Mouse (Mus musculus) left cerebral cortex, adult 9 months (tissue): ENCODE data around the gene Stag1.

Experiments
- DNase-seq, 2 experiments: peaks; one replicate each; pipeline ENCODE4 v3.0.0; 2022; ENCODE audit warnings: low spot score in 2 of 2

The Stag1 gene

DNA sequence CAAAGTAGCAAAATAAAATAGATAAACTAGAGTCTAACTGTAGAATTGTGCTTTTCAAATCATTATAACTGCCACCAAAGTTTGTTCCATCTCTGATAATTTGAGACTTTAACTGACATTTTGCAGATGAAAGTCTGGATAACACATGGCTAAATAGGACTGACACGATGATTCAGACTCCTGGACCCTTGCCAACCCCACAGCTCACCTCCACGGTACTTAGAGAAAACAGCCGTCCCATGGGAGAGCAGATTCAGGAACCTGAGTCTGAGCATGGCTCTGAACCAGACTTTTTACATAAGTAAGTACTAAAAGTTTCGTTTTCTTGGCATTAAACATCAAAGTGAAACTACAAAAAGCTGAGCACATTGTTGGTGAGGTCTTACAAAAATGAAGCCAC lies 353.9 kb downstream of the Stag1 start:
- DNase-seq: no peak

DNA sequence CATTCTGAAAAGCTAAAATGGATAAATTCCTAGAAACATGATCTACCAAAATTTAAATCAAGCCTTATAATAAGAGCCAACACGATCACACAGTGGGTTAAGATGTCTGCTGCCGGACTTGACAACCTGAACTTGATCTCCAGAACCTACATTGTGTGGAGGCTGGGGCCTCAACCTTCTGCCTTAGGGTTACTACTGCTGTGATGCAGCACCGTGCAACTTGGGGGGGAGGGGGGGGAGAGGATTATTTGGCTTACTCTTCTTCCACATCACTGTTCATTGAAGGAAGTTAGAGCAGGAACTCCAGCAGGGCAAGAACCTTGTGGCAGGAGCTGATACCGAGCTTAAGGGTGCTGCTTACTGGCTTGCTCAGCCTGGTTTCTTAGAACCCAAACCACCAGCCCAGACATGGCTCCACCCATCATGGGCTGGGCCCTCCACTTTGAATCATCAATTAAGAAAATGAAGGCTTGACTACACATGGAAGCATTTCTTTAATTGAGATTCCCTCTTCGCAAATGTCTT lies 365.4 kb downstream of the Stag1 start:
- no peak for DNase-seq

DNA sequence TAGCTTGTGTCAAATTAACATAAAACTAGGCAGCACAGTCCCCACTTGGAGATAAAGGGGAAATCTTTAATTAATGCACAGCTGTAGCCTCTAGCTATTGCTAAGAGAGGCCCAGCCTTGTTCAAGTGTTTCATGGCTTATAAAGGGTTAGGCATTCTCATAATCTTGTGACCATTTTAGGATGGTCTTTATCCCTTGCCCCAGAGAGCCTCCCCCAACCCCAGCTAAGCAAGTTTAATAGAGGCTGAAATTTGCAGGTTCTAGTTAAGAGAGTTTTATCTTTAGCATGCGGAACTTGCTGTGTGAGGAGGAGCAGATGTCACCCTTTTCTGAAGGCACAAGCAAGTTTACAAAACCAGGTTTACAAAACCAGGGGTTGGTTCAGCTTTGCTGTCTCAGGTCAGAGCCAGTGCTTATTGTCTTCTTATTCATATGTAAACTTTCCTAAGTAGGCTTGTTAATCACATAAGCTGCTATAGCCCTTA lies 365.9 kb downstream of the Stag1 start:
- DNase-seq: no peak

DNA sequence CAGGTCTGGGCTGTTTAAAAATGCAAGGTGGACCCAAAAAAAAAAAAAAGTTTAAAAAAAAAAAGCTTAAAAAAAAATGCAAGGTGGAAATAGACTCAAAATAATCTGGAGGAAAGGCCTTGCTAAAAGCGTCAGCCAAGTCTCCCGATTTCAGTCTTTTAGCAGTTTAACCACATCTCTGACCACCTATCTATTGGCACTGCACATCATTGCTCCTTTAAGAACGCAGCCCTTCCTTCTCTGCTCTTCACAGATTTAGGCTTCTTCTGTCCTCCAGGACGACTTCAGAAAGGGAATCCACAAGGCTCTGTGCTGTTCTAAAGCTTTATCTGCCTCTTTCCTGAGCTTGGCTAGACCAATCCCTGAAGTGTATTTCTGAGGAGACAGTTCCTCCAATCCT lies 366.5 kb downstream of the Stag1 start:
- no peak for DNase-seq

DNA sequence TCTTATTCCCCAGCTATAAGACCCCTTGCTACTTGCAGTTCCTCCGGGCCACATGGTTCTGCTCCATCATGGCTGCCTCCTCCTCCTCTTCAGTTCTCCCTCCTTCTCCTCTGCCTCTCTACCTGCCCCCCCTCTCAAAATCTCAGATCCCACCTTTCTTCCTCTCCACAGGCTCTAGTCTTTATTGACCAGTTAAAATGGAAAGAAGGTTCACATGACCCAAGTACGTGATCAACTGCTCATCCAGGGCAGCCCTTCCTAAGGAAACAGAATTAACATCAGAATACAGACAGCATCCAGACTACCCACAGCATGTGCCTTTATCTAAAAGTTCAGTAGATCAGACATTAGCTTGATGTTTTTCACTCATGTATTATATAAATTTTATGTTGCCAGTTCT lies 371.9 kb downstream of the Stag1 start:
- DNase-seq: no peak

DNA sequence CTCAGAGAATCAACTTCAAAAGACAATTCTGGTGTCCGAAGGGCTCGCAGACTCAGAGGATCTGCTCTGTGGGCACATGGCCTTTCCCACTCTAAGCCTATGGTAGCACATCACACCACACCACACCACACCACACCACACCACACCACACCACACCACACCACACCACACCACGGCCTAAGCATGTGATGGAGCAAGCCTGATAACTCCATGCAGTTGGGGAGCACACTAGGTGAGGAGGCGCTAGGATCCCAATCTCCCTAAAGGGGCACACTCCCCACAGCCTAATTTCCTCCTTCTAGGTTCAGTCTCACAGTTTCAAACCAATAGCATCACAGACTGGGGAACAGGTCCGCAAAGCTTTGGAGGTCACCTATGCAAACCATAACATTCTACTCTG lies 381.1 kb downstream of the Stag1 start:
- DNase-seq: no peak

DNA sequence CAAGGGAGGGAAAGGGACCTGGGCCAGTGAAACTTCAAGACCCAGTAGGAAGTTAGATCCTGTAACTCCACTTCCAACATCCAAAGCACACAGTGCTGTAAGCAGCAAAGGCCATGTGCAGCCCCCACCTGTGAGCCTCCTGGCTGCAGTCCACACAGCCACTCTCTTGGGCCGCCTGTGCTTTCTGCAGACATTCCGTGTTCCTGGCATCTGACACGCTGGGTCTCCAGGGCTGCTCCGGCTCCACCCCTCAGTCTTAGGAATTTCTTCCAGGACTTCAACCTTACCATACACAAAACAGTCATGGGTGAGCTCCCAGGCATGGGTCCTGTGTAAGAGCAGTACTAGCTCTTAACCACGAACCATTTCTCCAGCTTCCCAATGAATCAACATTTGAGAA lies 381.7 kb downstream of the Stag1 start:
- DNase-seq: no peak

DNA sequence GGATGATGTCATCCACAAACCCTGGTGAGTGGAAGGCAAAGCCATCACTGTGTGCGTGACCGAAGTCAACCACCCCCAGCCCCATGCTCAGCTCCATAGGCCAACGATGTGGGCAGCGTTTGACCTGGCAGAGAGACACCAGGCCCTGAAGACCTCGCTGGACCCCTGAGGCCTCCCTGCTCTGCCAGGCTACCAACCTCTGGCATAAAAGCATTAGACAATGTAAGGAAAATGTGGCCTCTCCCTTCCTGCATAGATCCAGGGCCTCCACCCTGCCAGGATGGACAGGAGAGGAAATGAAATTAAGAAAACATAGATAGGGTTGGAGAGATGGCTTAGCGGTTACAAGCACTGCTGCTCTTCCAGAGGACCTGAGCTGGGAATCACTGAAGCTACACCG lies 385.2 kb downstream of the Stag1 start:
- DNase-seq: no peak

DNA sequence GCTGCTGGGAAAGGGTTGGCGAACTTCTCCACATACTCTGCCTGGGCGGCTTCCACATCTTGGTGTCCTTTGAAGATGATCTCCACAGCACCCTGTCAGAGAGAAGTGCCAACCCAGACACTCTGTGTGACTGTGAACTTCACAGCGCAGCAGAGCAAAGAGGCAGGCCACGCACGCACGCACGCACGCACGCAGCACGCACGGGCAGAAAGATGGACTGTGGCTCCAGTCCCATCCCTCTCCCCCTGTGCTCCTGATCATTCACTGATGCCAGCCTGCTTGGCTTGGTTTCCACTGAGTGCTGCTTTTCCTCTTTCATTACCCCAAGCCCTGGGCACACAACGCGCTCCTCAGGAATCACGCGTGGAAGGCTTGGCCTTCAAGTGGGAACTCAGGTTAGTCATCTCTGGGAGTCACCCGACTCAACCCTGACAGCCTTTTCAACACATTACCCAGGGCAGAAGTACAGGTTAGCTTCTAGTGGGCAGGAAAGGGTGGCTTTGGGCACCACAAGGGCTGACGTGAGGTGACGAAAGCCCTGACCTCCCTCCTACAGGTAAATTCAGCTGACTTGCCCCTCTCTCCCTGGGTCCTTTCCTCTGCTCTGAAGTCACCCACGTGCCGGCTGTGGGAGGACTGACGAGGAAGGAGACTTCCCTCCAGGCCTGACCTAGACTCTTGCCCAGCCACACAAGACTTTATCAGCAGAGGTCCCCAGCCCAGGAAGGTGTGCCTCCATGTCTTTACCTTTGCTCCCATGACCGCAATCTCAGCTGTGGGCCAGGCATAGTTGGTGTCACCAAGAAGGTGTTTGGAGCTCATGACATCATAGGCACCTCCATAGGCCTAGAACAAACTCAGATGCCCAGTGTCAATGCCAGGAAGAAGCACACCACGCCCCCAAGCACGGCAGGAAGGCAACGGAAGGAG lies 387.0 kb downstream of the Stag1 start:
- DNase-seq: no peak

DNA sequence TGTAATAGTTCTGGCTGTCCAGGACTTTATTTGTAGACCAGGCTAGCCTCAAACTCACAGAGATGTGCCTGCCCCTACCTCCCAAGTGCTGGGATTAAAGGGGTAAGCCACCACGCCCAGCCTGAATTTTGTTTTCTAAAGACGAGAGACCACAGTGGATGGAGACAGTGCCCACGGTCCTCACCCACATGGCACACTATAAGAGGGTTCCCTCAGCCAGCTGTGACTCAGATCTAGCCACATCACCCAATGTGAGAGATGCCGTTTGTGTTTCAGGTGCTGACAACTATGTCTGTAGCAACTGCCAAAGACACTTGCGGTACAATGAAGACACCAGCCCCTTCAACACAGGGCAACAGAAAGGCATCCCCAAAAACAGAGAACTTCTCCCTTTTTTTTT lies 389.4 kb downstream of the Stag1 start:
- DNase-seq: no peak

DNA sequence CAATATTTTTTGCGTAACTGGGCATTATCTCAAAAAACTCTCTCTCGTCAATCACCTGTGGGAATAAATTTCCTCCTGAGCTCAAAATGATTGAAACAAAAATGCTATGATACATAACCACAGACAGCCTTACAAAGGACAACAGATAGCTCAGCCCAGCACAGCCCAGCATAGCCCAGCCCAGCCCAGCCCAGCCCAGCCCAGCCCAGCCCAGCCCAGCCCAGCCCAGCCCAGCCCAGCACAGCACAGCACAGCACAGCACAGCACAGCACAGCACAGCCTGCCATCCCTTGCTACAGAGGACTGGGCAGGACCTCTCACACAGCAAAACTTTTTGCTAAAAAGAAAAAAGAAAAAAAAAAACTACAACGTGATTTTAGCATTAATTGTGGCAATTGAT lies 390.3 kb downstream of the Stag1 start:
- DNase-seq: no peak

DNA sequence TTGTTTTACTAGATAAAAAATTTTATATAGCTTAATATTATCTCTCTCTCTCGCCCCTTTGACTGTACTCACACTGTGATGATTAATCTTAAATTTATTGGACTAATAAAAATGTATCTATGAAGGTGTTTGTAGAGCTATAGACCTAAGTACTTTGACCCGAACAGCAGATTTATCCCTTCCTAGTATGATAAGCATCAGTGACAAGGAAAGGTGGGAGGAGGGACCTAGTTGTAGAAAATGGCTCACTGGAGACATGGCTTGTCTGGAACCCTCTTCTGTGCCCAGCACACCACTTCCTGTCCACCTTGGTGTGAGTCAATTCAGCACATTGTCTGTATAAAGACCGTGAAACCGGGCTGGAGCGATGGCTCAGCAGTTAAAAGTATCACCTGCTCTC lies 393.0 kb downstream of the Stag1 start:
- DNase-seq: no peak

DNA sequence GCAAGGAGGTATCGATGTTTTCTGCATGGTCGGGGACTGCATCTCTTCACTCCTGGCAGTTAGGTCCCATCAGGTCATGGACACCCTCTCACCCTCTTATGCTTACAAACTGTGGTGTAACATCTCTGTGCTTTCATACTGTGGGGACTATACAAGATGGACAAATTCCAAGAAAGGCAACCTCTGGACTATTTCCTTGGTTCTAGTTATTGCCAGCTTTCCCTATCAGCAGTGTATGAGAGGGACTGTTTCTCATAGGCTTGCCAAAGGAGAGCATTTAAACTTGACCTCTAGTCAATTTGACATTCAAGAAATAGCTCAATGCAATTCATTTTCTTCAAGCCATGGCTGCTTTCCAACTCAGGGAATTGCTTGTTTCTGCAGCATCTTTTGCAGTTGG lies 393.7 kb downstream of the Stag1 start:
- DNase-seq: no peak

DNA sequence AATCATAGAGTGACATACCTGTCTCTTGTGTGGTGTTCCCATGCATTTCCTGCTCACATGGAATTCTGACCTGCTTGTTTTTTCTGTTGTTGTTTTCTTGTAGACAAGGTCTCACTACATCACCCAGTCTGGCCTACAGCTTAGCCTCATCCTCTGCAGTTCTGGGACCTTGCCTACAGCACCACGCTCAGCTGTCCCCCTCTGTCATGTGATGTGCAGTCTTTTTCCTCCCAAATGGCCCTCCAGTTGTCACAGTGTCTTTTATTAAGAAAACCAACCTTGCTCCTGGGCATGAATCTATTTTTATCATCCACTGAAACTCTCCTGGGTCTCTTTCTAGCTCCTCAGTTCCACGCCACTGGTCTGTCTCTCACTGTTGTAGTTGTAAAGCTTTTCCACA lies 394.6 kb downstream of the Stag1 start:
- DNase-seq: no peak

DNA sequence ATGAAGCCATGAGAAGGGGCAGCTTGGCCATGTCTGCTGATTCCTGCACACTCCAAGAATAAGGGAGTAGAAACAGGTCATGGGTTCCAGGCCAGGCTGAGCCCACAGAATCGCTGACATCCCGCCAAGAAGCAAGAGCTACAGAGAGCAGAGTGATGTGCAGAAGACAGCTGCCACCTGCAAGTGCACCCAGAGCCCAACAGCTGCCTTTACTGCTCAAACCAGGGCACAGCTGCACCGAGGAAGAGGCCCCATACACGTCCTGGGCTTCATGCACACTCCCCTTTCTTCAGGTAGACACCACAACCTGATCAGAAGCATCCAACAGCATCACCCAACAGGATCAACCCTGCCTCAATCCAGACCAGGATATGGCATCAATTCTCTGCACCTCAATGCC lies 396.3 kb downstream of the Stag1 start:
- no peak for DNase-seq

DNA sequence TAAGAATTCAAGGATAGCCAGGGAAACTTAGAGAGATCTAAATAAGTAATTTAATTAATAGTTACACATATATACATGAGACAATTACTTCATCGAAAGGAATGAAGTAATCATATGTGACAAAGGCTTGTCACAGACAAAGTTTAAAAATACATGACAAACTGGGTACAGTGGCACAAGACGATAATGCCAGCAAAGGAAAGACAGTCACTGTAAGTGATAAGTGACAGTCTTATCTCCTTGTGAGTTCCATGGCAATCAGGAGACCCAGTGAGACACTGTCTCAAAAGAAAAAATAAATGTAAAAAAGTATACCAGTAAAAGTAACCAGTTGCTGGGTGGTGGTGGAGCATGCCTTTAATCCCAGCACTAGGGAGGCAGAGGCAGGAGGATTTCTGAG lies 399.5 kb downstream of the Stag1 start:
- no peak for DNase-seq

DNA sequence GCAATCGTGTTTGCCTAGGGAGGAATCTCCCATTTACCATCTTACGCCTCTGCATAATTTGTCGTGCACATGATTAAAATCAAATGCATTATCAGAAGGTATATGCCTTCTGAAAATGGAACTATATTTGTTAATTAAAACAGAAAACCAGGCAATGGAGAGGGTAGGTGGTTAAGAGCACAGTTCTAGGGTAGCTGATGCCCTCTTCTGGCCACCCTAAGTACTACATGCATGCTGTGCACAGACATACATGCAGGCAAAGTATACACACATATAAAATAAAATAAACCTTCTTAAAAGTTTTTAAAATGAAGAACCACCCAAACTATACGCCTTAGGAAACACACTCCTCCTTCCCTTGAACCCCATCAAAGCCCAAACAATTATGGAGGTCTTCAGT lies 404.5 kb downstream of the Stag1 start:
- DNase-seq: no peak

DNA sequence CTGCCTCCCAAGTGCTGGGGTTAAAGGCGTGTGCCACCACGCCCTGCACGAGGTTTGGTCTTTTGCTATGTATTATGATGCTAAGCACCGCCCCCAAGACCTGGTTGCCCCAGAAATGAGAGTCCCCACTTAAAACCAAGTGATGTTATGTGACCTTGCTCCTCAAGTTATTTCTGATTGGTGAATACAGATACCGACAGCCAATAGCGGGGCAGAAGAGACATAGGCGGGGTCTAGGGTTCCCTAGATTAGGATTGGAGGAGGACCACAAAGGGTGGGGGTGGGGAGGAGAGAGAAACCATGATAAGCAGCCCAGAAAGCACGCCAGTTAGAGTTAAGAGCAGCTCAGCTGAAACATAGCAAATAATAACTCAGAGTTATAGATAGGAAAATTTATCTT lies 405.2 kb downstream of the Stag1 start:
- no peak for DNase-seq

DNA sequence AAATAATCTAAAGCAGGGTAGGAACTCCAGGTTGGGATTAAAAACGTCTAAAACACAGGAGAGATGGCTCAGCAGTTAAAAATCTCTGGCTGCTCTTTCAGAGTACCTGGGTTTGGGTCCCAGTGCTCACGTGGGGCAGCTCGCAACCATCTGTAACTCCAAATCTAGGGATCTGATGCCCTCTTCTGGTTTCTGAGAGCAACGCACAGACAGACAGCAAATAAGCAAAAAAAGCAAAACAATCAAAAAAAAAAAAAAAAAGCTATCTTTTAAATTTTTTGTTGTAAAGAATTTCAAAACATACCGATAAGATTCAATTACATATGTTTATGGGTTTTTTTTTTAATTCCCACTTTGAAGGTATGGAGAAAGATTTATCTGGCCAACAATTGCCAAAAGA lies 405.7 kb downstream of the Stag1 start:
- DNase-seq: no peak

DNA sequence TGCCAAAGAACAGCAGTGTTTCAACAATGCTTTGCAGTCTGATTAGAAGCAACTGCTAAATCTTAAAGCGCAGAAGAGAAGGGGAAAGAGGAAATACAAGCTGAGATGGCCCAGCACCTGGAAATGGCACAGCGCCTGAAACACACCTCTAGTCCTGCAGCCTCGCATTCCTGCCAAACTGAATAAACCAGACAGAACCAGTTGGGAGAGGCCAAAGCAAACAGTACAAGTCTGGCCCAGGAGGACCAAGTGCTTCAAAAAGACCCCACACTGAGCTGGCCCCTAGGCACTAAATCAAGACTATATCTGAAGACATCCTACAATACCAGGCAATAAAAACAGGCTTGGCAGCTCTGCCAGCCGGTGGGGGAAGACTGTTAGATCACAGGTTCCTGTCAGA lies 408.3 kb downstream of the Stag1 start:
- no peak for DNase-seq
